Mouse (Mus musculus) urinary bladder, postnatal 25 days (tissue): ENCODE measurements around the gene Carnmt1.

ENCODE experiments used
- DNase-seq: peaks from one replicate; pipeline ENCODE4 v3.0.0; 2022; ENCODE audit warnings: low spot score

The Carnmt1 gene

DNA sequence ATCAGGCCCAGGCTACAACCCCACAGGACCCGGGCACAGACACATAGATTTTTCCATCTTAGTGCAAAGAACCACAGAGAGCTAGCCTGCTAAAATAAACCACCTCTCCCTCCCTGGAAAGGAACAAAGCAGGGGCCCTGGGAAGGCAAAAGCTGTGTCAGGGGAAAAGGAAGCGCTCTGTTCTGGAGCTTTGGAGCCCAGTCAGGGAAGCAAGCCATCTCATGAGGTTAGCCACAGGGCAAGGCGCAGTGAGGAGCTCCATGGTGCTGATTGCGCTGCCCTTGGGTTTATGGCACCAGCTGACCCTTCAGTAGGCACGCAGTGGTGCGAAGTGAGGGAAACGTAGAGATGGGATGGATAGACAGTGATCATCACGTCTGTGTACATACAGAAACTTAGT lies 16.2 kb upstream of the Carnmt1 start:
- no peak for DNase-seq

DNA sequence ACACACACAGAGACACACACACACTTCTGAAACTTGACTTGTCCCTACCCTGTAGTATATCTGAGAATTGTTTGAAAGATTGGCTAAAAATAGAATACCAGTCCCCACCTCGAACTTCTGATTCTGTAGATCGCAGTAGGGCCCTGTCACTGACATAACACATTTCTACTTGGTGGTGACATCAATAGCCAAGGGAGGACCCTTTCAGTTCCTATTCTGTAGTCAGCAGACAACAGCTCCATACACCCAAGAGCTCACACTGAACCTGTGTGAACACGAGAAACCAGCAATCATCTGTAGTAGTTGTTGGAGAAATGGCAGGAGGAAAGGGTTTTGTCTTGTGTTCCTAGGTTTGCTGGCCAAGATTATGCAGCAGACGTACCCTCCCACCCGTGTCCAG lies 15.6 kb upstream of the Carnmt1 start:
- DNase-seq = no peak

DNA sequence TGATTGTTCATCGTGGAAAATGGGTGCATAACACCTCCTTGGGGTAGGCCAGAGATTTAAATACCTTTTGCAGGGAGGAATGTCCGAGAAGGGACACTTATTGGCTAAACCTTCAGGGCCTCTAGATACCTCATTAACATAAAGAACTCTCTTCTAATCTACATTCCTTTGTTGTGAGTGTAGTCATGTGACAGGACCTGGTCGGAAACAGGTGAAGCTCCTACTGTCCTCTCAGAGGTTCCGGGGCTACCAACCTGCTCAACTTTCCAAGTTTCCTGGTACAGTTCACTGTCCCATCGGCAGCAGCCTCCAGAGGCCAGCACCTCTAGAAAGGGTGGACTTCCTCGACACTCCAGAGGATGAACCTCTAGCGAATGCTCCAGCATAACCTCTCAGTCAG lies 14.6 kb upstream of the Carnmt1 start:
- no peak for DNase-seq

DNA sequence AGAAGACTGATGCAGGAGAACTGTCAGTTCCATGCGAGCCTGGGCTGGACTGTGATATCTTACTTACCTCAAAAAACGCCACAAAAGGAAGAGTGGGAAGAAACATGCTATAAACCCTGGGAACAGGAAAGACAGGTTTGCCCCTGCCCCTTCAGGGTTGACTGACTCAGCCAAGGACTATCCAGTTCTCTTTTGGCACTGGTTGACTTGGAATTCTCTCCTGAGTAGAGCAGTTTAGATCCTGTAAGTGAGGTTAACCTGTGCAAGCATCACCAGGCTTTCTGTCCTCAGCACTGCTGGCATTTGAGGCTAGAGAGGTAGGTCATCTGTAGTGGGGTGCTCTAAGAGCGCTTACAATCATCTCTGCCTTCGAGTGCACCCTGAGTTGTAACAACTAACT lies 12.1 kb upstream of the Carnmt1 start:
- no peak for DNase-seq

DNA sequence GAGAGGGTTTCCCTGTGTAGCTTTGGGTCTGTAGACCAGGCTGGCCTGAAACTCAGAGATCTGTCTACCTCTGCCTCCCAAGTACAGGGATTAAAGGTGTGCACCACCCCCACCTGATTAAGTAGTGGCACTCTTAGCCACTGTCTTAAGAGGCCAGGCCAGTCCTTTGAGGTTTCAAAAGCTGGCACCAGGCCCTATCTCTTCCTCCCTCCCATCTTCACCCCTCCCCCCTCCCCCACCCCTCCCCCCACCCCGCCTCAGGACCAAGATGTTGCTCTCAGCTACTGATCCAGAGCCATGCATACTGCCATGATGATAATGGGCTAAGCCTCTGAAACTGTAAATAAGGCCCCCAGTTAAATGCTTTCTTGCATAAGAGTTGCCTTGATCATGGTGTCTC lies 11.2 kb upstream of the Carnmt1 start:
- DNase-seq = no peak

DNA sequence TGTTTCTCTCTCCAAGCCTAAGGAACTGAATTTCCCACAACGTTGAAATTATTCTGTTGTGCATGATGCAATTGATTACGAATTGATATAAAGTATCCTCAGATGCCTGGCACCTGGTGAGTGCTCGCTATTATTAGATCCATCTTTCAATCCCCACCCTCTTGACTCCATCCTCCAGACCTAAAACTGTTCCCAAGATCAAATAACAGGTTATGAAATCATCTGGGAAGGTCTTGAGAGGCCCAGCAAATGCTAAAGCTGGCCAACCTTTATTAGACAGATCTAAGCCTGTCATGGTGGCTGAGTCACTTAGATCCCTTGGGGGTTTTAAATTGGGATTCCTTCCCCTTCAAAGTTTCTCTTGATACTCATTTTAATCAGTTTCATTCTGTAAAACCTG lies 10.1 kb upstream of the Carnmt1 start:
- no peak for DNase-seq

DNA sequence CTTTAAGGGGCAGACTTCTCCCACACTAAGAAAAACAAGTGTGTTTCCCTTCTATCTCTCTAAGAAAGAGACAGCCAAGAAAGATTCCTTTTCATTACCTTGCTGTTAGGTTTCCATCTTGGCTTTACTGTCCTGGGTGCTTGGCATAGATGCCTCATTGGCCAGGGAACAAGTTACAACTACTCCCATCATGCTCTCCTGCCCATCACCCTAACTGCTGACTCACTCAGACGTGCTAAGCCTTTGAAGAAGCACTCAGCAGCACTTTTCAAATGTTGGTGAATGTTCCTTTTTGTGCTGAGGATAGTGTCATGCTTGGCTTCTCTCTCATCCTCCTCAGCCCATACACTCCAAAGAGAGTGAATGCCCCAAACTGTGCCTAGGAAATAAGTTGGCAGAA lies 8.9 kb upstream of the Carnmt1 start:
- no peak for DNase-seq

DNA sequence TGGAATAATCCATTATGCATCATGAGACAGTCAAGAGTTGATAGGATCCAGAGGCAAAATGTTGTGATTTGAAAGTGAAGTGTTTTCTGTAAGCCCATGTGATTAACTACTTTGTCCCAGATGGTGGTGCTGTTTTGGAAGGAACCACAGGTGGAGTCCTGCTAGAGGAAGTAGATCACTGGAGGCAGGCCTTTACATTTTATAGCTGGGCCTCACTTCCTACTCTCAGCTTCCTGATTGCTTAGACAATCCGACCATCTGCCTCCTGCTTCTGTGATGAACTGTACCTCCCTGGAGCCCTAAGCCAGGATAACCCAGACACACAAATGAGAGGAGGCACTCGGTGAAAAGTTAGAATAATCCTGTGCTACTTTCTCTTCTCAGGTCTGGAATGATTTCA lies 6.7 kb upstream of the Carnmt1 start:
- DNase-seq = no peak

DNA sequence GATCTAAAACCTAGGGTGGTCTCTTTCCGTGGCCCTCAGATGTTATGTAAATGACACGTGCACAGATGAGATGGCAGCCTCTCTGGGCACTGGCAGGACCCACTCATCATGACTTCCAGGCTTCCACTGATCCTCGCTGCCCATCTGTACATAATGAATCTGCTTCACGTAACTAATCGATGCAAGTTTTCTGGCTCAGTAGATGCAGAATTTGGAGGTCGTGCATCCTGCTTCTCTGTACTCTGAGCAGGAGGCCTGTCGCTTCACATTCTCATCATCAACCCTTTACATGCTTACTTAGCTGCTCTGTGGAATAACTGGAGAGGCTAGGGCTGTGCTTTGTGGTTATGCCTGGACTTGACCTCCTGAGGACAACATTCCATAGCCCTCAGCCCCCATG lies 3.6 kb upstream of the Carnmt1 start:
- no peak for DNase-seq

DNA sequence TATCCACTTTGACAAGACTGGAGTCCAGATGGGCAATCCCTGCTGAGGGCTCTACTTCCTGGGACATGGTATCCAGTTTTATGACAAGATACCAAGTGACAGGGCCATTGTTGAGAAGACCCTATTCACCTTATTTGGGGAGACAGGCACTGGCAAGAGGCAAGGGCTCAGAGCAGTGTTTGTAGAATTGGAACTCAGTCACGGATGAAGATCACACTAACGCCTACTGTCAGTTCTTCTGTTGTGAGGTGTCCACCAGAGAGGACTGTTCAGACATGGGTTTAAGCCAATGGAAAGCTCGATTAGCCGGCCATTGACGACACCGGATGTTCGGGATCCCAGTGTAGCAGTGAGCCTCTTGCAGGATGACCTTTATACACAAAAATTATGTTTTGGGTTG lies 1.0 kb upstream of the Carnmt1 start:
- no peak for DNase-seq

DNA sequence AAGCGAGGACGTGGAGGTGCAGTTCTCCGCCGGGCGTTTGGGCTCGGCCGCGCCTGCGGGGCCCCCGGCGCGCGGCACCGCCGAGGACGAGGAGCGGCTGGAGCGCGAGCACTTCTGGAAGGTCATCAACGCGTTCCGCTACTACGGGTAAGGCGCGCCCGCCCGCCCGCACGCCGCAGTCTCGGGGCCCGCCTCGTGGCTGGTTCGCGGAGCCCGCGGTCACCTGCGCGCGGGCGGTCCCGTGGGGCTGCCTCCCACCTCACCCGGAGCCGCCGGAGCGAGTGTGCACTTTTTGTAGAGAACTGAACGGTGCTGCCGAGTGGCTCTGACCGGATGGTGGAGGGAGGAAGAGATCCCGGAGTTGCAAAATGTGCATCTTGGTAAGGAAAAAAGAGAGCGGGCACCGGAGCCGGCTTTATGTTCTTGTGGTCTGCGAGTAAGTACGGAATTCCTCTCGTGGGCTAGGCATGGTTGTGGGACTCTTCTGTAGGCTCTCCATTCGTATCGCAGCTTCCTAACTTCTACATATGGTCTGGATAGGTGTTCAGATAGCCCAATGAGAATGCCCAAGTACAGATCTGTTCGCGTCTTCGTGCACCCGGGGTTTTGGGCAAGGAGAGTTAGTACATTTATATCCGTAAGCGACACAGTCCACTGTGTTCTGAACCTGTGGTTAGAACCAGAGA lies 635 bp downstream of the Carnmt1 start:
- DNase-seq = peak; percentile 45

DNA sequence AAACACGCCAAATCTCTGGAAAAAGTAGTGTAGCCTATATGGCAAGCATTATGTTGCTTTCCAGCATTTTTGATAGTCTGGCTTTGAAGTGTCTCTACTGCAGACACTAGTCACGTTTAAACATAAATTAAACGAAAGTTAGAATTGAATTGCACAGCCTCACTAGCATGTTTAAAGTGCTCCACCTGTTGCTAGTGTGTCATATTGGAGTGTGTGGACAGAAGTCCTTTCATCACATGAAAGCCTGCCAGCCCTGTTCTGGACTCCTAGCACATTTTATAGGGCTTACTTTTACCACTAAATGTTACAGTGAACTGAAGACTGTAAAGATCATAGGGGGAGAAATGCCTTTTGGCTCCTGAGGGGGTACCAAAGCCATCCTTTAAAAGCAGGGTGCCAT lies 1.9 kb downstream of the Carnmt1 start:
- no peak for DNase-seq

DNA sequence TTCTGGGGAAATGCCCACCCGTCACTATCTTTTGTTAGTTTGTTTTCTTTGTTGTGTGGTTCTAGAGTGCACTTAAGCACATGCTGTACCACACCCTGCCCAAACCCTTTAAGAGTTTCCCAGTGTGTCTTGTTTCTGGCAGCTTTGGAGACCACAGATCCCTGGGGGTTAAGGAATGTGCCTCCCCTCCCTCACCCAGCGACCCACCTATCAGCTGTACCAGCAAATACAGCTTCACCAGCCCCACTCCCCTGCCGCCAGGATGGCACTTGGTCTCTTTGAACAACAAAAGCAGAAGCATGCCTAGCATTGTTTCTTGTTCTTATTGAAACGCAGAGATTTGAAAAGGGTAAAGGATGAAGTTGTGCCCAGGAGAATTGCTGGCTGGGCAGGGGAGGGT lies 2.6 kb downstream of the Carnmt1 start:
- no peak for DNase-seq

DNA sequence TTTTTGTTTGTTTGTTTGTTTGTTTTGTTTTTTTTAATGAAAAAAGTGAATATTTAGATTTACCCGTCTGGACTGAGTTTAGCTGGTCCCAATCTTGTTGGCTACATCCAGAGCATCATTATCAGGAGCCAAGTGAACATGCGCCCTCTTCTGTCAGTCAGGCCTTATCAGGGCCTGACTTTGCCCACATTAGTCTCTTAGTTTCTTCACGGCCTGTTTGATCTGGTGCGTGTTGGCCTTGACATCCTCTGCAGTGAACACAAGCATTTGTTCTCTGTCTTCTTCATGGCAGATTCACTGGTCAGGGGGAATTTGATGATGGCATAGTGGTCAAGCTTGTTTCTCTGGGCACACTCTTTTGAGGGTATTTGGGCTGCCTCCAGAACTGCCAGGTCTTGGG lies 11.6 kb downstream of the Carnmt1 start:
- no peak for DNase-seq

DNA sequence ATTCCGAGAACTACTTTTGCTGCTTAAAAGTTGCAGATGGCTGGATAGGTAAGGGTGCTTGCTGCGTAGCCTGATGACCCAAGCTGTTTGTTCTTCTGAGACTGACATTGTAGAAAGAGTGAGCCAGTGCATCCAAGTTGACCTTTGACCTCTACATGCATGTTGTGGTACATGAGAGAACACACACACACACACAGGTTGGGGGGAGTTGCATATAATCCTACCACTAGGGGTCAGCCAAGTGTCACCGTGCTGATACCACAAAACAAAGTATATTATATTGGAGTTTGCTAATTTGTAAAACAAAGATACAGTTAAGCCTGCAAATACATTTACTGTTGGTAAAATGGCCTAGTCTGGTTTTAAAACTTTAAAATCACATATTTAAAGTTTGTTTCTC lies 17.0 kb downstream of the Carnmt1 start:
- DNase-seq = no peak

DNA sequence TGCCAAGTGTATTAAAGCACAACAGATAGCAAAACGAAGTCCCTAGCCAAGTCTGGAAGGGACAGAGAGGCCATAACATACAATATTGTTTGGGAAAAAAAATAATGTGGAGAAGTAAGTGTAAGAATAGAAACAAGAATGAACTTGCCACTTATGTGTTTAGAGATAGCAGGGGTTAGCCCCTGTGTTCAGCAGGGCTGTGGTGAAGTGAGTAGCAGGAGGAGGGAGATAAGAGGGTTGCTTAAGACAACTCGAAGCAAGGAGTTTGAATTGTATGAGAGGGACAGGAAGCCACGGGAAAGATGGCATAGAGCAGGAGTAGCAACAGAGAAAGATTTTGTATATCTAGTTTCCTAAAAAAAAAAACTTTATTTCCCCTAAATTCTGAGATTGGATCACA lies 21.6 kb downstream of the Carnmt1 start:
- DNase-seq = no peak

DNA sequence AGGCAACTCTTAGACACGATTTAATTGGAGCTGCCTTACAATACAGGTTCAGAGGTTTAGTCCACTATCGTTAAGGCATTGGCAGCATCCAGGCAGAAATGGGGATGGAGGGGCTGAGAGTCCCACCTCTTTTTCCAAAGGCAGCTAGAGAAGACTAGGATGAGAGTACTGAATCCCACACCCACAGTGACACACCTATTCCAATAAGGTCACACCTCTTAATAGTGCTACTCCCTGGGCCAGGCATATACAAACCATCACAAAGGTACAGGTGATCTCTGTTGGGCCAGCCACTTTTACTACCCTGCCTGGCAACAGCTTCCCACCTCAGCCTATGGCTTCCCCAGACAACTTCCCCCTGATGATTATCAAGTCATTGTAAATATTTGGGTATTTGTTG lies 22.2 kb downstream of the Carnmt1 start:
- no peak for DNase-seq

DNA sequence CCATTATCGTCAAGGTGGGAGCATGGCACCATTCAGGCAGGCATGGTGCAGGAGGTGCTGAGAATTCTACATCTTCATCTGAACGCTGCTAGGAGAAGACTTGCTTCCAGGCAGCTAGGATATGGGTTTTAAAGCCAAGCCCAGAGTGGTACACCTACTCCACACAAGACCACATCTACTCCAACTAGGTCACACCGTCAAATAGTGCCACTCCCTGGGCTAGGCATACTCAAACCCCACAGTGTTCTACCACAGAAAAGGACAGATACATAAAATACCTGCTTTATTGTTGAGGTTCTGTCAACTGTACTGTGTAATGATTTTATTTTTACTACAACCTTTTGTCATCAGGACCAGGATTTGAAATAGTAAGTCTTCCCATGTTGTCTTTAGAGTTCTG lies 24.6 kb downstream of the Carnmt1 start:
- DNase-seq = no peak

DNA sequence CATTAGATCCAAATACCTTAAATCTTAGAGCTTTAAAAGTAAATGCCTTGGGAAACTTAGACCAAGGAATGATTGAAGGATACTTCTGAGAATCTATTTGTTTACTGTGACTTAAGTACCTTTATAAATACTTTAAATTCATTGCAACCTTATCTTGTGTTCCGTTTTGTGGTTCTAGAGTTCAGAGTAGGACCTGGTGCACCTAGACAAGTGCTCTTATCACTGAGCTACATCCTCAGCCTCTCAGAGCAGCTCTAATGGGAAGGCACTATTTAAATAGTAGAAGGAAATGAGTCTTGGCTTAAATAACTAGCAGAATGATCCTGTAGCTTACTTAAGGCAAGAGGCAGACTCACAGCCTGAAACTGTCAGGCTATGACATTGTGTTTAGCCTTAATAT lies 25.0 kb downstream of the Carnmt1 start:
- DNase-seq = no peak

DNA sequence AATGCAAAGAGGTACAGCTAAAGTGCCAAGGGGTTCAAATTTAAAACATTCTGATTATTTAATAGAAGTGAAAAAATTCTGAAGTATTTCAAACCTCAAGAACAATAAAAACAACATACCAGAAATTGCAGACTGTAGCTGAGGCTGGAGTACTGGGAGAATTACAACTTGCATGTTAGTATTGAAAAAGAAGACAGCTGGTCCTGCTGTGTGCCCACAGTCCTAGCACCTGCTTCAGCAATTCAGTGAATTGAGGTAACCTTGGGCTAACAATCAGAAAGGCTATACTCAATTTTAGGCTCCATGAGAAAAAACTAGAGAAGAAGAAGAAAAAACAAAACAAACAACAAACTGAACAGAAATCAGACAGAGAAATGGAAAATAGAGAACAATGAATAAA lies 37.5 kb downstream of the Carnmt1 start:
- no peak for DNase-seq

DNA sequence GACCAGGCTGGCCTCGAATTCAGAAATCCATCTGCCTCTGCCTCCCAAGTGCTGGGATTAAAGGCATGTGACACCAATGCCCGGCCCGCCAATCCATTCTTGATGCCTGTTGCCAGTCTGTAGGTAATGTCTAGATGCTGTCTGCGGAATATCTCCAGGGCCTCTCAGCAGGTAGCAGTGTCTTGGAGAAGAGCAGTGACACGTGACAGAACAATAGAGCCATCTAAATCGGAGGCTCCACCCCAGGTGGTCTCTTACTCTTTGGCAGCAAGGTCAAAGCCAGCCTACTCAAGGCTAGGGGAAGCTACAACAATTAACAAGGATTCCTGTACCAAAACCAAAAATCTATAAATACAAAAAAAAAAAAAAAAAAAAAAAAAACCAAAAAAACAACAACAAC lies 40.3 kb downstream of the Carnmt1 start:
- DNase-seq = no peak

DNA sequence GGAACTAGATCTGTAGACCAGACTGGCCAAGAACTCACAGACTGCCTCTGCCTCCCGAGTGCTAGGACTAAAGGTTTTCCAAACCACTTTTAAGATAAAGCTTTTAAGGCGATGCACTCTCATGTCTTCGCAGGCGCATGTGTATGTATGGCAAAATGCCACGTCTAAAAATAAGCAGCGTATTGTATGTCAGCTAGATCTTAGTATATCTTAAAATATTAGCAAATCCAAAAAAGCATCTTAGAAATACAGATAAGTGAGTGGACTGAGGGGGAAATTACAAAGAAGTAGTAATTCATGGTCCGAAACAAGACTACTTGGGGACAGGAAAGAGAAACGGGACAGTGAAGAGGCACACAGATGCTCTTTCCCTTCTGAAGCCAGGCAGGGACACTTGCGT lies 41.0 kb downstream of the Carnmt1 start:
- DNase-seq = no peak

DNA sequence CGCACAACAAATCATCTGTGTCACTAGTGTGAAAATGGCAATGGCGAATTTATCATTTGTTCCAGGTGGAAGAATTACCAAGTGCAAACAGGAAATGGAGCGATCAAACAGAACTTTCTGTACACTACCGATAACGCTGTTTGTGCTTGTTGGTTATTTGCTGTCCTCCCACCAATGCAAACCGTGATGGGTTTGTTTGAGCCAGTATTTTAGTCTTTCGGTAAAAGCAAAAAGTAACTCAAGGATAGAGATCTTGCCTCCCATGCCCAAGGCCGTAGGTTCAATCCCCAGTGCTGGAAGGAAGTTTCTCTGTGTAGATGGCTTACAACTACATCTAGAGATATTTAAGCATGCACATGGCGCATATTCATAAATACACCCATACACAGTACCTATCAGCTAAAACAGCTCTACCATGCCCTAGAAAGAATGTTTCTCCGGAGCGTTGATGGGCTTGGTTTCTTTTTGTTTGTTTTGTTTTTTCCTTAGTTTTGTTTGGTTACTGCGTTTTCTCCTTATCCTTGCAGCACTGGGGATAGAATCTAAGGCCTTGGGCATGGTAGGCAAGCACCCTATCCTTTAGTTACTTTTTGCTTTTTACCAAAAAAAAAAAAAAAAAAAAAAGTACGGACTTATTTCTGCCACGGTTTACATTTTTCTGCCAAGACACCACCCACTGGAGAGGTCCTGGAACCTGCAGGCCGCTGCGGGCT lies 41.7 kb downstream of the Carnmt1 start:
- no peak for DNase-seq

DNA sequence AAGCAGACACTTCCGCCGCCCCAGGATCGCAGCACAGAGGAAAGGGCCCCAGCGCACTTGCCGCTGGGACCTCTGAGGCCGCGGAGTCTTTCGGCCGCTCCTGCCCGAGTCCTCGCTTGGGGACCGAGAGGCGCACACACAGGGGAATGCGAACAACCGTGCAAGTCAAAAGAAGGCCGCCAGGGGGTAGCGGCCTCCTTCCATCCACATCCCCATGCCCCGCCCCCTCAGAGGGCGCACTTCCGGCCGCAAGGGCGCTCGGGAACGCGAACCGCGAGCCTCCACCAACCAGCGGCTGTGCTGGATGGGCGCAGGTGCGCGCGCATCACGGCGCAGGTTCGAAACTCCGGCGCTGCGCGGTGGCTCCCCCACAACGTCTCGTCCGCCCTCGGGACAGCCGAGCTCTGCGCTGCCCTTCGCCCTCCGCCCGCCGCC lies 42.3 kb downstream of the Carnmt1 start, which contains the start of gene D030056L22Rik:
TSS of gene D030056L22Rik (plus strand) at position 328 of the 435 bp plus-strand sequence.
- peak; percentile 98 for DNase-seq
